Mouse (Mus musculus): ENCODE data around the gene Itgb3. TPM values are rescaled to one million over a fixed set of nuclear protein-coding genes. Genes with fewer than 3 reads are reported as not detected.

Gene Itgb3
- polyA plus RNA-seq, 1 experiment from 2014 or later, result 3.7 TPM

GRCm38 (mm10) chr11:104630185-104630835 lies 22.5 kb downstream of the Itgb3 start:
- Histone ChIP-seq H3K27me3 (ENCODE audit: poor library complexity, severe bottlenecking) (no peaks in the 10 kb centered on the region), H3K4me1 (peaks cover 27% of the 10 kb centered on the region), H3K27ac (no peak overlapping the region), H3K36me3 (replicated peaks) (no peaks in the 10 kb centered on the region), H3K4me3 (no peak overlapping the region), H3K9me3 (no peaks in the 10 kb centered on the region)
- WGBS, result 80% methylated on average over 7 of the region's 7 CpGs
- no peak for DNase-seq (ENCODE audit: extremely low spot score, low spot score)

DNA sequence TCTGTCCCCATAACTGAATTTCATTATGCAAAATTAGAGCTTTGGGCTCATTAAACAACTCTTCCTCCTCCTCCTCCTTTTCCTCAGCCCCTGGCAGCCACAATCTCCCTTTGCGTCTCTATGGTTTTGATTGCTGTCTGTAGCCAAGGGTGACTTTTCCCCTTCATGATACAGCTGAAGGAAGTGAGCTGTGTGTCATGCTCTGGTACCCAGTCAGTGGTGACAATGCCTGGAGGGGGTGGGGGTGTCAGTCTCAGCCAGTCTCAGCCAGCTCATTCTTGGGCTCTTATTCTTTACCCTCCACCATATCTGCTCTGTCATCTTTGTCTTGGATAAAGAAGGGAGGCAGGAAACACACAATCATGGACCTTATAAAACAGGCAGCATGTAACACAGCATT lies 23.5 kb downstream of the Itgb3 start:
- no peaks in the 10 kb centered on the region for H3K9me3 ChIP-seq
- no peak overlapping the region for H3K27ac ChIP-seq
- WGBS, result 61% methylated on average over 1 of the region's 1 CpGs
- no peaks in the 10 kb centered on the region for H3K27me3 ChIP-seq (ENCODE audit: poor library complexity, severe bottlenecking)
- H3K4me3 ChIP-seq, result no peak overlapping the region
- H3K36me3 ChIP-seq (replicated peaks), result no peaks in the 10 kb centered on the region
- H3K4me1 ChIP-seq, result peaks cover 17% of the 10 kb centered on the region
- DNase-seq (ENCODE audit: extremely low spot score, low spot score), result no peak

DNA sequence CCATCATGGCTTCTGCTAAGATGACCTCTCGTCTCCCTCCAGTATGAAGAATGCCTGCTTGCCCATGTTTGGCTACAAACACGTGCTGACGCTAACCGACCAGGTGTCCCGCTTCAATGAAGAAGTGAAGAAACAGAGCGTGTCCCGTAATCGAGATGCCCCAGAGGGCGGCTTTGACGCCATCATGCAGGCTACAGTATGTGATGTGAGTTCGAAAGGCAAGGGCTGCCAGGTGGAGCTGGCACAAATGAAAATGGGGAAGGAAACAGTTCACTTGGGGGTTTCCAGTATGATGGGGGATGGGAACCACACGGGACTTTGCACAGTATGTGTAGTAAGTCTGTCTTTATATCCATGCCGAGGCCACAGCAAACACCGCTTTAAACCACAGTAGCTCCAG lies 29.2 kb downstream of the Itgb3 start:
- Histone ChIP-seq H3K4me1 (peaks cover 10% of the 10 kb centered on the region), H3K36me3 (replicated peaks) (no peaks in the 10 kb centered on the region), H3K4me3 (no peak overlapping the region), H3K27ac (no peak overlapping the region), H3K9me3 (no peaks in the 10 kb centered on the region), H3K27me3 (ENCODE audit: poor library complexity, severe bottlenecking) (no peaks in the 10 kb centered on the region)
- DNase-seq (ENCODE audit: extremely low spot score, low spot score), result no peak
- 95% methylated on average over 14 of the region's 14 CpGs for WGBS

- Histone ChIP-seq H3K27me3 (ENCODE audit: poor library complexity, severe bottlenecking) (no peaks in the 10 kb centered on the region), H3K9me3 (no peaks in the 10 kb centered on the region), H3K36me3 (replicated peaks) (no peaks in the 10 kb centered on the region), H3K27ac (no peak overlapping the region), H3K4me1 (peaks cover 5% of the 10 kb centered on the region; the same call in 1 of the 2 replicates), H3K4me3 (no peak overlapping the region)
- 60% methylated on average over 5 of the region's 5 CpGs for WGBS
- DNase-seq (ENCODE audit: extremely low spot score, low spot score), result no peak
These were observed 30.2 kb downstream of the Itgb3 start for GRCm38 (mm10) chr11:104638006-104638405.

DNA sequence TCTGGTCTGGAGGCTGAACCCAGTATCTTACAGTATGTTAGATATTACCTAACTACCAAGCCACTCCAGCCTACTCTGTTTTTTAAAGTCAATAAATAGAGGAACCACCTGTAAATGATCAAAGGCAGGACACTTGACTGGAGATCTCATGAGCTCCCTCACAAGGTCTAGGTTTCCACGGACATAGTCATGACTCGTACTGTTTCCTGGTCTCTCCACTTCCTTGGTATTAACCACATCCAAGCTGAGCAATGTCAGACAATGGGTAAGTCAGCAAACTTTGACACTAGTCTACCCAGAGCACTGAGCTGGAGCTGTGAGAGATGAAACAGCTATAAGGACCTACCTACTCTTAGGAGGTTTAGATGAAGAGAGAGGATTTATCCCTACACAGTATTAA lies 31.1 kb downstream of the Itgb3 start:
- Histone ChIP-seq H3K4me3 (no peak overlapping the region), H3K27ac (no peak overlapping the region), H3K27me3 (ENCODE audit: poor library complexity, severe bottlenecking) (no peaks in the 10 kb centered on the region), H3K36me3 (replicated peaks) (no peaks in the 10 kb centered on the region), H3K9me3 (no peaks in the 10 kb centered on the region), H3K4me1 (peaks cover 9% of the 10 kb centered on the region; the same call in 1 of the 2 replicates)
- 83% methylated on average over 2 of the region's 2 CpGs for WGBS
- no peak for DNase-seq (ENCODE audit: extremely low spot score, low spot score)

GRCm38 (mm10) chr11:104639634-104640033 lies 31.8 kb downstream of the Itgb3 start:
- Histone ChIP-seq H3K27me3 (ENCODE audit: poor library complexity, severe bottlenecking) (no peaks in the 10 kb centered on the region), H3K4me1 (peaks cover 9% of the 10 kb centered on the region; the same call in 1 of the 2 replicates), H3K4me3 (no peak overlapping the region), H3K9me3 (no peaks in the 10 kb centered on the region), H3K27ac (no peak overlapping the region), H3K36me3 (replicated peaks) (no peaks in the 10 kb centered on the region)
- 89% methylated on average over 9 of the region's 9 CpGs for WGBS
- no peak for DNase-seq (ENCODE audit: extremely low spot score, low spot score)

DNA sequence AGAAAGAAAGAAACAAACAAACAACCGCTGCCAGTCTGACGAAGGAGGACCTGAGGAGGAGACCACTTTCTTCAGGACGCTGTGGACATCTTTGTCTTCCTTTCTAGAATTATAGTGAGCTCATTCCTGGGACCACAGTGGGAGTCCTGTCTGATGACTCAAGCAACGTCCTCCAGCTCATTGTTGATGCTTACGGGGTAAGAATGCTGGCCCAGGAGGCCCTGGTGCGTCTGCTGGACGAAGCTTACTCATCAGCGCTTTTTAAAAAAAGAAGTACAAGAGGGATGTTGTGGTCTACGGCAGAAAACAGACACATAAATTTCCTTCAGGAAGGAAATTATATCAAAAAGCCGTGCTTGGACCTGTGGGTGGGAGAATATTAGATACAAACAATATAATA lies 33.1 kb downstream of the Itgb3 start:
- no peaks in the 10 kb centered on the region for H3K27me3 ChIP-seq (ENCODE audit: poor library complexity, severe bottlenecking)
- H3K27ac ChIP-seq, result no peak overlapping the region
- H3K4me1 ChIP-seq, result peaks cover 9% of the 10 kb centered on the region; the same call in 1 of the 2 replicates
- DNase-seq (ENCODE audit: extremely low spot score, low spot score), result no peak
- H3K9me3 ChIP-seq, result no peaks in the 10 kb centered on the region
- no peak overlapping the region for H3K4me3 ChIP-seq
- WGBS, result 85% methylated on average over 10 of the region's 10 CpGs
- no peaks in the 10 kb centered on the region for H3K36me3 ChIP-seq (replicated peaks)

GRCm38 (mm10) chr11:104643236-104643635 lies 35.4 kb downstream of the Itgb3 start:
- no peak for DNase-seq (ENCODE audit: extremely low spot score, low spot score)
- Histone ChIP-seq H3K4me3 (no peak overlapping the region), H3K9me3 (no peaks in the 10 kb centered on the region), H3K27ac (no peak overlapping the region), H3K27me3 (ENCODE audit: poor library complexity, severe bottlenecking) (no peaks in the 10 kb centered on the region), H3K4me1 (peaks cover 12% of the 10 kb centered on the region; the same call in 1 of the 2 replicates), H3K36me3 (replicated peaks) (no peaks in the 10 kb centered on the region)
- 82% methylated on average over 4 of the region's 4 CpGs for WGBS

GRCm38 (mm10) chr11:104645402-104645801 lies 37.6 kb downstream of the Itgb3 start:
- Histone ChIP-seq H3K4me3 (no peak overlapping the region), H3K4me1 (peaks cover 12% of the 10 kb centered on the region; the same call in 1 of the 2 replicates), H3K9me3 (no peaks in the 10 kb centered on the region), H3K36me3 (replicated peaks) (no peaks in the 10 kb centered on the region), H3K27ac (no peak overlapping the region), H3K27me3 (ENCODE audit: poor library complexity, severe bottlenecking) (no peaks in the 10 kb centered on the region)
- no peak for DNase-seq (ENCODE audit: extremely low spot score, low spot score)
- WGBS, result 94% methylated on average over 6 of the region's 6 CpGs

- Histone ChIP-seq H3K36me3 (replicated peaks) (no peaks in the 10 kb centered on the region), H3K27ac (no peak overlapping the region), H3K4me1 (peaks cover 12% of the 10 kb centered on the region; the same call in 1 of the 2 replicates), H3K9me3 (no peaks in the 10 kb centered on the region), H3K27me3 (ENCODE audit: poor library complexity, severe bottlenecking) (no peaks in the 10 kb centered on the region), H3K4me3 (no peak overlapping the region)
- DNase-seq (ENCODE audit: extremely low spot score, low spot score), result no peak
- 85% methylated on average over 4 of the region's 4 CpGs for WGBS
These were observed 38.4 kb downstream of the Itgb3 start for GRCm38 (mm10) chr11:104646173-104646572.

DNA sequence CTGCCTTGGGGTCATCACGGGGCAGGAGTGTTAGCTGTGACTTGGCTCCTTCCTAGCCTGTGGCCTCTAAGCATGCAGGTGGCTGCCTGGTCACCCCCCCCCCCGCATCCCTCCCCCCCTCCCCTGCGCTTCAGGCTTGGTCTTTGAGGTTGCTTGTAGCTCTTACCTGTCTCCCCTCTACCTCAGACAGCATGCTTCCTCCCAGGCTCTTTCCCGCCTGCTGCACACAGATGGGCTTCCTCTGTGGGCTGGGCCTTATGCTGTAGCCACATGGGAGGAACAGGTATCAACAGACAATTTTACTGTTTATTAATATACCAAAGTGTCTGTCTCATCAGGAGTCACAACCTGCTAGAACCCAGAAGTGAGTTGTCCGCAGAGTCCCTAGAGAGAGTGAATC lies 38.8 kb downstream of the Itgb3 start:
- H3K4me3 ChIP-seq, result no peak overlapping the region
- no peak overlapping the region for H3K27ac ChIP-seq
- H3K36me3 ChIP-seq (replicated peaks), result no peaks in the 10 kb centered on the region
- peaks cover 12% of the 10 kb centered on the region; the same call in 1 of the 2 replicates for H3K4me1 ChIP-seq
- H3K9me3 ChIP-seq, result no peaks in the 10 kb centered on the region
- DNase-seq (ENCODE audit: extremely low spot score, low spot score), result no peak
- no peaks in the 10 kb centered on the region for H3K27me3 ChIP-seq (ENCODE audit: poor library complexity, severe bottlenecking)
- WGBS, result 78% methylated on average over 5 of the region's 5 CpGs

DNA sequence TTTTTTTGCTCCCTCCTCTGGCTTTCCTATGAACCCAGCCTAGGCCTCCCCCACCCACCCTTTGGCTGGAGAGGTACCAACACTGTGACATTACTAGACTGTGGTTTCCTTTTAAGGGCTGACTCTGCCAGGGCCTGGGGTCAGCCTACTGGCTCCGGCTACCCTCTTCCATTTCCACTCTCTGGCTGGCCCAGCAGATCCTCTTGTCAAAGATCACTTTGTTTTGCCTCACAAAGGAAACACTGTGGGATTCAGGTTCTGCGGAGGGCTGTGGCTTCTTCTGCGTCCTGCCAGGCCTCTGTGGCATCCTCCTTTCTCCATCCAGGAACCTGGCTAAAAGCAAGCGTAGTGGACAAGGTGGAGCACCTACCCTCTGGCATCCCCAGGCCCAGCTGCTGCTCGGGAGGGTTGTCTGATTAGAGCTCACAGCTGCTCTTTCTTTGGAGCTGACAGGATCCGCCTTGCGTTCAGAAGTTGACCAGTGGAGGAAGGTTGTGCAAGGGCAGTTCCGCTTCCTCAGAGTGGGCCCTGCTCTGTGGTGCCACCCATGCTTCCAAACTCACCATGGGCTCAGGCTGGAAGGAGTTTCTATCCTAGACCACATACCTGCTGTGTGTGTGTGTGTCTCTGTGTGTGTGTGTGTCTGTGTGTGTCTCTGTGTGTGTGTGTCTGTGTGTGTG lies 39.5 kb downstream of the Itgb3 start:
- DNase-seq (ENCODE audit: extremely low spot score, low spot score), result no peak
- Histone ChIP-seq H3K36me3 (replicated peaks) (no peaks in the 10 kb centered on the region), H3K27me3 (ENCODE audit: poor library complexity, severe bottlenecking) (no peaks in the 10 kb centered on the region), H3K4me3 (no peak overlapping the region), H3K9me3 (no peaks in the 10 kb centered on the region), H3K27ac (no peak overlapping the region), H3K4me1 (peaks cover 12% of the 10 kb centered on the region; the same call in 1 of the 2 replicates)
- WGBS, result 56% methylated on average over 8 of the region's 8 CpGs

- no peaks in the 10 kb centered on the region for H3K36me3 ChIP-seq (replicated peaks)
- peak; percentile 26 for DNase-seq (ENCODE audit: extremely low spot score, low spot score)
- WGBS, result 51% methylated on average over 3 of the region's 3 CpGs
- H3K27ac ChIP-seq, result no peak overlapping the region
- no peaks in the 10 kb centered on the region for H3K27me3 ChIP-seq (ENCODE audit: poor library complexity, severe bottlenecking)
- peaks cover 11% of the 10 kb centered on the region; the same call in 1 of the 2 replicates for H3K4me1 ChIP-seq
- H3K4me3 ChIP-seq, result no peak overlapping the region
- no peaks in the 10 kb centered on the region for H3K9me3 ChIP-seq
These were observed 40.8 kb downstream of the Itgb3 start for GRCm38 (mm10) chr11:104648571-104648970.

All from forebrain, embryonic 10.5 days (tissue).